Mouse (Mus musculus) thymus, postnatal 36 days (tissue): ENCODE data around the gene Hoxc9.

ENCODE experiments used
- DNase-seq, 2 experiments: peaks; one replicate each; pipeline ENCODE4 v3.0.0; 2022; ENCODE audit warnings: mixed read lengths in 2 of 2

Gene Hoxc9

GRCm38 (mm10) chr15:103000501-103000901 lies 24.3 kb downstream of the Hoxc9 start:
- no peak for DNase-seq

GRCm38 (mm10) chr15:103001370-103001769 lies 25.1 kb downstream of the Hoxc9 start:
- DNase-seq = no peak

GRCm38 (mm10) chr15:103002156-103002555 lies 25.9 kb downstream of the Hoxc9 start:
- DNase-seq = no peak

- no peak for DNase-seq
Measured at GRCm38 (mm10) chr15:103002821-103003448, 26.7 kb downstream of the Hoxc9 start.

GRCm38 (mm10) chr15:103005308-103005707 lies 29.1 kb downstream of the Hoxc9 start:
- DNase-seq = no peak

- no peak for DNase-seq
Measured at GRCm38 (mm10) chr15:103005797-103006196, 29.6 kb downstream of the Hoxc9 start.

GRCm38 (mm10) chr15:103006326-103006725 lies 30.1 kb downstream of the Hoxc9 start:
- DNase-seq = no peak

- no peak for DNase-seq
Measured at GRCm38 (mm10) chr15:103009265-103010111, 33.2 kb downstream of the Hoxc9 start.

- DNase-seq = no peak
Measured at GRCm38 (mm10) chr15:103010112-103010846, 34.0 kb downstream of the Hoxc9 start.

GRCm38 (mm10) chr15:103010847-103011555 lies 34.8 kb downstream of the Hoxc9 start:
- DNase-seq = no peak

- no peak for DNase-seq
Measured at GRCm38 (mm10) chr15:103011928-103012486, 35.8 kb downstream of the Hoxc9 start.

- DNase-seq = no peak
Measured at GRCm38 (mm10) chr15:103013238-103013984, 37.2 kb downstream of the Hoxc9 start.

GRCm38 (mm10) chr15:103014166-103015008 lies 38.1 kb downstream of the Hoxc9 start:
- DNase-seq = no peak

GRCm38 (mm10) chr15:103015009-103015399 lies 38.8 kb downstream of the Hoxc9 start:
- no peak for DNase-seq

GRCm38 (mm10) chr15:103015406-103016166 lies 39.3 kb downstream of the Hoxc9 start:
- no peak for DNase-seq

GRCm38 (mm10) chr15:103018636-103019035 lies 42.4 kb downstream of the Hoxc9 start, which contains the start of gene Hoxc4:
Hoxc4 (plus strand) TSS chr15:103018934.
- DNase-seq = no peak

- DNase-seq = no peak
Measured at GRCm38 (mm10) chr15:103020899-103021418, 44.7 kb downstream of the Hoxc9 start.

- DNase-seq = no peak
Measured at GRCm38 (mm10) chr15:103021544-103021943, 45.3 kb downstream of the Hoxc9 start.

- no peak for DNase-seq
Measured at GRCm38 (mm10) chr15:103024131-103024530, 47.9 kb downstream of the Hoxc9 start.
